Mouse (Mus musculus) olfactory bulb, adult 2 months (tissue): ENCODE data around the gene Pla2g4a.

Experiments
- CTCF ChIP-seq: fragments of 200-500 bp; IDR thresholded peaks from 2 replicates; pipeline ENCODE4 v1.5.1; 2012; ENCODE audit warnings: low read depth, mild to moderate bottlenecking, low read length, moderate library complexity; ENCODE audit not compliant: insufficient read depth
- POLR2A ChIP-seq: fragments of 200-500 bp; IDR thresholded peaks from 2 replicates; pipeline ENCODE4 v1.6.1; 2012; ENCODE audit warnings: mild to moderate bottlenecking, low read depth, low read length, moderate library complexity; ENCODE audit not compliant: insufficient read depth

DNA sequence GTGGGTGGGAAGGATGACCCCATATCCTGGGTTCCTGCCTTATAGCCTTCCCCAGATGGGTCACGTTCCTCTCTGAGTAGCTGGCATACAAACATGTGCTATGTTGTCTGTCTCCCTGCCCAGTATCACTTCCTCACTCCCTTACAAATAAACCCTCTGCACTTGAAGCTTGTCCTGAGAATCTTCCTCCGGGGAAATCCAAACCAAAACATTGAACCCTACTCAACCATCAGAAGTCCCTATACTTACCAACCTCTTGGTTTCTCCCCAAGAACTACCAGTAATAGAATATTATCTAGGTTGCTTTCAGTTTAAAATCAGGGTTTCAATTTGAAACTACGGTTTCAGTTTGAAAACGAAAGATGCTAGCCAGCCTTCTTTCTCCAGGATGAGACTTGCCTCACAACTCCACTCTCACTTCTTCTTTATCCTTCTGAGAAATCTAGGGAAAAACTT is 120.1 kb downstream of the Pla2g4a start:
- no peak for TF ChIP-seq POLR2A
- no peak for TF ChIP-seq CTCF
